Mouse (Mus musculus): ENCODE results near the gene Tmbim1.

Gene Tmbim1

DNA sequence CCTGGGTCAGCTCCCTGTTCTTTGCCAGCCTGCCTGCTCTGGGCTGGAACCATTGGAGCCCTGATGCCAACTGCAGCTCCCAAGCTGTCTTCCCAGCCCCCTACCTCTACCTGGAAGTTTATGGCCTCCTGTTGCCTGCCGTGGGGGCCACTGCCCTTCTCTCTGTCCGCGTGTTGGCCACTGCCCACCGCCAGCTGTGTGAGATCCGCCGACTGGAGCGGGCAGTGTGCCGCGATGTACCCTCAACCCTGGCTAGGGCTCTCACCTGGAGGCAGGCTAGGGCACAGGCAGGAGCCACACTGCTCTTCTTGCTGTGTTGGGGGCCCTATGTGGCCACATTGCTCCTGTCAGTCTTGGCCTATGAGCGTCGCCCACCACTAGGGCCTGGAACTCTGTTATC is 26.4 kb downstream of the Tmbim1 start:
- DNase-seq (ENCODE audit: low spot score in 2 of 2): no peak

DNA sequence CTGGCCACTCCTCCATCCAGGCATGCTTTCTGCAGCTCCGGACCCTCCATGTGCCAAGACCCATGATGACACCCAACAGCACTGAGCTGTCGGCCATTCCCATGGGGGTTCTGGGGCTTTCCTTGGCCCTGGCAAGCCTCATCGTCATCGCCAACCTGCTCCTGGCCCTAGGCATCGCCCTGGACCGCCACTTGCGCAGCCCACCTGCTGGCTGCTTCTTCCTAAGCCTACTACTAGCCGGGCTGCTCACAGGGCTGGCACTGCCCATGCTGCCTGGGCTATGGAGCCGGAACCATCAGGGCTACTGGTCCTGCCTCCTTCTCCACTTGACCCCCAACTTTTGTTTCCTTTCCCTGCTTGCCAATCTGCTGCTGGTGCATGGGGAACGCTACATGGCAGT is 26.9 kb downstream of the Tmbim1 start, which contains the start of gene Gpbar1:
Gene Gpbar1 (plus strand): TSS at position 13 of the 400 bp plus-strand sequence.
- no peak for DNase-seq (ENCODE audit: low spot score in 2 of 2)

DNA sequence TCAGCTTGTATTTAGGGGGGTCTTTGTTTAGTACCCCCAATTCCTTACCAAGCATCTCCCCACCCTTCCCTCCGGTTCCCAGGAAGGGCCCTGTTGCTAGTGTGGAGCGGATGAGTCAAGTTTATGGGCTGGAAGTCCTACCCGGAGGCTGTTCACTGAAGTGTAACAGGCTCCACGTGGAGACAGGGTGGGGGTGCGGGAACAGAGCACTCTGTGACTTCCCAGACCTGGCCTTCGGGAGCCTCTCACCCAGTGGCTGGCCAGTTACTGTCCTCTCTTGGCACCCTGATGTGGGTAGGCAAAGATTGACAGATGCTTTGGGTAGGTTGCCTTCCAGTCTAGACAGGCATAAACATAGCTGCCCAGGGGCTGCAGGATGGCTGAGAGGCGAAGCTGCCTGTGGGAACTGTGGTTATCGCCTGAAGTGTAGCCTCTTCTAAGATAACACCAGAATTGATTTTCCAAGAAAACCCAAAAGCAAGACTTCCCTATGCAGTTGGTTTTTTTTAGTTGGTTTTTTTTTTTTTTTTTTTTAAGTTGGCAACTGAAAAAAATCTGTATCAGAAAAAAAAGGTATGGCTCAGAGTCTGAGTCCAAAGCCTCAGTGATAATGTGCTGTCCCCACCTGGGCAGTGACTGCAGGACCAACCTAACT is 27.4 kb downstream of the Tmbim1 start:
- DNase-seq (ENCODE audit: low spot score in 2 of 2): no peak

DNA sequence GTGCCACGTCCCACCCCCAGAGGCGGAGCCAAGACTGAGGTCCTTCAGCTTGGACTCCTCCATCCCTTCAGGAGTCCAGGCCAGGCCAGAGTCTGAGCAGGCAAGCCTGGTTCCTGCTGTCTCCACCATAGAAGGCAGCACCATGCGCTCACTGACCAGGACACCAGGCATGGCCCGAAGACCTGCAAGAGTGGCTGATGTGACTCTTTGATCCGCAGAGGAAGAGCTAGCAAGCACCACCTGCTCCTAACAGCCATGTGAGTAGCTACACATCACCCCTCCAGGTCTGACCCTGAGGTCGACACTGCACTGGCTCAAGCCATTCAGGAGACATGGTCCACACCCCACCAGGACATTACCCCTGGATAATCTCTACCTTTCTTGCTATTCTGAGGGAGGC is 28.4 kb downstream of the Tmbim1 start:
- no peak for DNase-seq (ENCODE audit: low spot score in 2 of 2)

DNA sequence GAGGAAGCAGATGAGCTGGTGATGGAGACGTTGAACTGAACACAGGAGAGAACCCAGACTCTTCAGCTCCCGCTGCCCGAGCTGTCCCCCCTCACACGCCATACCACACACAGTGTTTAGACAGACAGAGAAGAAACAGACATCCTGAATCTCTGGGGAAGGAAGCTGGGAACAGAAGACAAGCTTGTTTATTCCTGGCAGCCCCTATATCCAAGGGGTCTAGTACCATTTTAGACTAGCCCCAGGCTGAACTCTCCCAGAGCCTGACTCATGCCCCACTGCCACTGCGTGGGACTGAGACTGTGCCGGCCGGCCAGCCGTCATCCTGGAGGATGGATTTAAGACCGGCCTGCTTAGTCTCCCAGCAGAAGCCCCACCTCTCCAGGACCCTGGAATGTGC is 30.4 kb downstream of the Tmbim1 start:
- no peak for DNase-seq (ENCODE audit: low spot score in 2 of 2)

DNA sequence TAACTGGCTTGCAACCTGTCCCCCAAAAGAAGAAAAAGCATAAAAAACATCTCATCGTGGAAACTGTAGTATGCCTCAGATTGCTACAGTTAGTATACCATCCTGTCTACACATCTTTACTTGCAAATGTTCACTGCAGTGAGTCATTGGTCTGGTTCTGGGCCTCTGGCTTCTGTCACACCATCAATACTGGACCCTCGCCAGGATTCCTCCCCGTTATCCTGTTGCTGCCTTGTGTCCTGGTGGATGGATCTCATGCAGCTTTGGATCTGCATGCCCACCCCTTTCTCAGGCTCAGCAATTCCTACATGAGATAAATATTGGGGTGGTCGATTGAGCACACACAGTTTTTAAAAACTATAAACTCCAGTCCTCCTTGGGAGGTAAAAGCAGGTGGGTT is 33.8 kb downstream of the Tmbim1 start:
- no peak for DNase-seq (ENCODE audit: low spot score in 2 of 2)

DNA sequence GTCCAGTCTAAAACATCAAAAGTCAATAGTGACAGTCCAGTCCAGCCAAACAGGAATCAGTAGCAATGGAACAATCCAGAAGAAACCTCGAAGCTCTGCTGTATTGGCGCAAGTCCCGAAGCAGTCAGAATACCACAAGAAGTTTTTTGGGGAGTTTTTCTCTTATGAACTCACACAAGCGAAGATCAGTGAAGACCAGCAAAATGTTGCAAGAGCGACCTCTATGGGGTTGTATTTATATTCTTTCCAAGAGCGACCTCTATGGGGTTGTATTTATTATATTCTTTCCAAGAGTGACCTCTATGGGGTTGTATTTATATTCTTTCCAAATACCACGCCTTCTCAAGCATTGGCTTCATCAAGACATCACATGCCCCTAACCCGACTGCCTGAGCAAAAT is 36.7 kb downstream of the Tmbim1 start:
- no peak for DNase-seq (ENCODE audit: low spot score in 2 of 2)

DNA sequence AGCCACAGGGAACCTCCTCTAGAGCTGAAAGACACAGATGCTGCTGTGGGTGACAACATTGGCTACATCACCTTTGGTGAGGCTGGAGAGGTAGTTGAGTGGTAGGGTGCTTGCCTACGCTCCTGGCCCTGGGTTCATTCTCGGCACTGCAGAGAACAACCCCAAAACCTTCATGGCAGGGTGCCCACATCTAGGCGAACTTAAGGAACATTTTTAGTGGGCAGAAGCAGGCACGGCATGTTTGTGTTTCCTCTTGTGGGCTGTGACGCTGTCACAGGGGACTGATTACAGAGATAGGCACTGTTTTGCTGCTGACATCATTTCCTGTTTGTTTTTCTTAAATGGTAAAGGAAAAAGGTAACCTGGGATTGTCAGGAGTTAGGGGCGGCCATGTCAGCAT is 42.9 kb downstream of the Tmbim1 start:
- no peak for DNase-seq (ENCODE audit: low spot score in 2 of 2)

DNA sequence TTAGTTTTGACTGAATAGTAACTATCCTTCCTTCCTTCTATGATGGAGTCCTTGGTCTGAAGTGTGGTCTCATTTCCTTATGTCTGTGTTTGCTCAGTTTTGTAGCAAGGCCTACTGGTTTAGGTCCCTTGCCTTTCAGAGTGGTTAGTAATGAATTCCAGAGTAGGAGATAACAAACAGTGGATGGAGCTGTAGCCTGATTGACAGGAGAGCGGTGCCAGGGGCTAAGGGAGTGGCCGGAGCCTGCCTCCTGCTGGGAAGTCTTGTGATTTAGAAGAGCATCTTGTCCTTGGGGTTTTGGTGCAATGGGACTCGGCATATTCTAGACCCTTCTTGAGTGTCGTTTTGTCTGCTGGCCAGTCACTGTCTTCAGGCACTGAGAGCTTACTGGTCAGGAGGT is 48.6 kb downstream of the Tmbim1 start:
- no peak for DNase-seq (ENCODE audit: low spot score in 2 of 2)

DNA sequence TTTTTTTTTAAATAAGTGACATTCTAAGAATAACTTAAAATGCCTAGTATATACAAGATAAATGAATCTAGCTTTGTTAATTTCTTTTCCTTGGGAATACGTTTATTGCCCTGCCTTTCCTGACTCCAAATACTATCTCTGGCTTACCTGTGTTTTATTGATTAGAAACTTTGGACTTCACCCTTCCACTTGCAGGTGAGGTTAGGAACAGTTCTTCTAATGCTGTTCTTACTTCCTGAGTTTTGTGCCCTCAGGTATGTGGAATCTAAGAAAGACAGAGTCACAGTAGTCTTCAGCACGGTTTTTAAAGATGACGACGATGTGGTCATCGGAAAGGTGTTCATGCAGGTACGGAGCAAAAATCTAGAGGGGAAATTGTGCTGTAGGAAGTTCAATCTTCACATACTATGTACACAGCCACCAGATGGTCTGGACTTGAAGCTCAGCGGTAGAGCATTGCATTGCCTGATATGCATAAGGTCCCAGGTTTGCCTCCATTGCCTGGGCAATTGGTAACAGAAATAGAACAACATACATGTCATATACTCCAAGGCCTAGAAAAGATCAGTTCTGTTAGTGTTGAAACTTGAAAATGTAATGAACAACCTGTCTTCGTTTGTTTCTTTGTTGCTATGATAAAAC is 49.6 kb downstream of the Tmbim1 start:
- no peak for DNase-seq (ENCODE audit: low spot score in 2 of 2)

DNA sequence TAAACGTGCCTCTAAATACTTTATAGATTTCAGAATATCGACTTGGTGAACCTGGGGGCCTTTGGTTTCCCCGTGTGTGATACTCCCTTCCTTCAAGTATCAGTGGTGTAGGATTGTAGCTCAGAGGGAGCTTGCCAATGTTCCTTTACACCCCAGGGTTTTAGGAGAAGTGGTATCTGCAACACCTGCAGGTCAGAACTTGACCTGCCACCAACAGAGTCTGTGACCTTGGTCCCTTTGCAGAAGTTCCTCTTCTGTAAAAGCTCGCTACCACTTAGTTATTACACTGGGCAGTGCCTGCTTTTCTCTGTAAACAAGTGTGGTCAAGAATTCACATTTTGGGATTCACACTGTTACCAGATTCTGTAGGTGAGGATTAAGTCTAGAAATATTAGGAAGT is 55.3 kb downstream of the Tmbim1 start:
- no peak for DNase-seq (ENCODE audit: low spot score in 2 of 2)

DNA sequence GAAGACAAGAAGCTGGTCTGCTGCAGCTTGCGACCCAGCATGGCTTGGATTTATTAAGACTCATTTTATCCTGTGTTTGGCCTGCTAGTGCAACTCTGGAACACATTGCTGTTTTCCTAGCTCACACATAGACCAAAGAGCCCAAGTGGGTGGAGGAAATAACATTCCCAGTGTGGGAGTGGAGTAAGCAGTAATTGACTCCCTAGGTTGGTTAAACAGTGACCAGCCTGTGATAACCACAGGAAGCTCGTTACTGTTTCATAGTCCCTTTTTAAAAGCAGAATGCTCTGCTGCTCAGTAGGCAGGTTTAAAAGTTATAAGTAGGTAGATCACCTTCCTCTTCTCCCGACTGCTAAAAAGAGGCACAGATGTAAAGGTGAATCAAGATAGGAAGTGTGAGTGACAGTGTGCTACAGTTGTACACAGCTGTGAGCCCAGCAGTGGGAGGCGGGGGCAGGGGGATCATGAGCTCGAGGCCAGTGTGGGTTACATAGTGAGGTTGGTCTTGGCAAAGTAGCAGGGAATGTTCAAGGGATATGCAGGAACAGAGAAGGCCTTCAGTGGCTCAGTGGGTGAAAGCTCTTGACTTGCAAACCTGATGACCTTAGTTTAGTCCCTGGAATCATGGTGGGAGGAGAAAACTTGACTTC is 56.0 kb downstream of the Tmbim1 start:
- no peak for DNase-seq (ENCODE audit: low spot score in 2 of 2)

DNA sequence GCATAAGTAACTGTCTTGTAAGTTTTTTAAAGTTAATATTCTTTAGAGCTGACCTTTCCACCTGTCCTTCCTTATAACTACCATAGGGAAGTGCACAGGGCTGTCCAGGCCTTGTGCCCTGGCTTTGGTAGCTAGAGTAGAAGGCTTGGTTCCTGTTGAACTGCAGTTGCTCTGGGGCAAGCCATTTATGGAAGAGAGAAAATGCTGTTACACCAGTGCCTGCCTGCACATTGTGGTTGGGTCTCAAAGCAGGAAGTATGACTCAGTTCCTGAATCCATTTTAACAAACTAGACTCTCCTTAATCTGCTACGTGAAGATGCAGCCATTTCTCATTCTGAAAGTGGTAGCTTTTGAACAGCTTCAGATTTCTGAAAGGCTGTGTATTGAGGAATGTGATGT is 56.6 kb downstream of the Tmbim1 start:
- DNase-seq (ENCODE audit: low spot score in 2 of 2): no peak

DNA sequence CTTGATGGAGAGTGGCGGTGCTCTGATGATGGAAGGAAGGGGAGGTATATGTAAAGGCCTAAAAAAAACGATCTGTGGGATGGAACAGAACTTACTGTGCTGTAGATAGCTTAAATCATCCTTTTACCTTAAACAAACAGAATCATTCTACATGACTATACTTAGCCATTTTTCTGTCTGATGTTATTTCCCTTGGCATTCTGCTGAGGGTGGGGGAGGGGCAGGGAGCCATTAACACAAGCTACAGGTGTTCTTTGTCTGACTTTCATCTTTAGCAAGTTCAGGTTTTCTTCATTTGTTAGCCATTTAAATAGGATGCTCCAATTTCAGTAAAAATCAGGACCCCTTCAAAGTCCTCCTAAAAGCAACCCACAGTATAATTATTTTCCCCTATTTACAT is 59.9 kb downstream of the Tmbim1 start:
- DNase-seq (ENCODE audit: low spot score in 2 of 2): no peak

DNA sequence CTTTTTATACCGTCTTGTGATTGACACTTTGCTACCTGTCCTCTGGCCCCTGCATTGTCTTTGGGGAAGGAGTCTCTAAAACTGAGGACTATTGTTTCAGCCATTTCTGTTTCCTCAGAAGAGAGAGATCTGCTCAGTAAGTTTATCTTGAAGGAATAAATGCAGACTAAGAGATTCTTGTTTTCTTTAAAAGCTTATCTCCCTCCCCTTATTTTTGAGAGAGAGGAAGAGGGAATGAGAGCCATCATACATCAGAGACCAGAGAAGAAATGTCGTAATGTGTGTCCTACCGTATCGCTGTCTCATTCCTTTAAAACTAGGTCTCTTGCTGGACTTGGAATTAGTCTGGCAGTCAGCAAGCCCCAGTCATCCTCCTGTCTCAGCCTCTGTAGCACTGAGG is 64.6 kb downstream of the Tmbim1 start:
- DNase-seq (ENCODE audit: low spot score in 2 of 2): no peak

DNA sequence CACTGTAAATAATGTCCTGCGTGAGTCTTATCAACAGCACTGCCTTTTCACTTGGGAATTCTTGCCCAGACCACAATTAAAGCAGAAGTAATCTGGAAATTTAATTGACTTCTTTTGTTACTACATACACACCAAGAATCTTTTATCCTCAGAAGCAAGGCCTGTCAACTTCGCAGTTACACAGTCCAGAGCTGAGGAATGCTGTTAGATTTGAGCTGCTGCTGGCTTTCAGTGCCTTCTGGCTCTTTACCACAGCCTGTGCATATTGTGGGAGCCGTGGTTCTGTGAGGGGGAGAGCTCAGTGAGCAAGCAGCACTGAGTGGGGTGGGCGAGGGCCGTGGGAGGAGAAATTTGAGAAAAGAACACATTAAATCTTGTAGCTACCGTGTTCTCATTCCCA is 65.1 kb downstream of the Tmbim1 start:
- DNase-seq (ENCODE audit: low spot score in 2 of 2): peak in 1 of 2 experiments; percentile 26

DNA sequence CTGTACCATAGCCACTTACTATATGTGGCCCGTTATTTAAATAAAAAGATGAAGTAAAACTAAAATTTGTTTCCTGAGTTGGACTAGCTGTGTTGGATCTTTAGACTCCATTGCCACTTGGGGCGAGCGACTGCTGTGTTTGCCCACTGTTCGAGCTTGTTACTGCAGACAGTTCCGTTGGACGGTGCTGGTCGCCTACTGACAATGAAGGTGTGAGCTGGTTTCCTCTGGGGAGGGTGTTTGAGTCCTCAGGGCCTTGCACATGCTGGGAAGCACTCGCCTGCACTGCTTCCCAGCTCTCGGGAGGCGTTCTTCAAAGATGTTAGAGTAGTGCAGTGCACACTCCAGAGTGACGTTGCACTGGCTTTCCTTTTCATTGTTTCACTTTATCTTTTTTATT is 65.8 kb downstream of the Tmbim1 start:
- no peak for DNase-seq (ENCODE audit: low spot score in 2 of 2)

DNA sequence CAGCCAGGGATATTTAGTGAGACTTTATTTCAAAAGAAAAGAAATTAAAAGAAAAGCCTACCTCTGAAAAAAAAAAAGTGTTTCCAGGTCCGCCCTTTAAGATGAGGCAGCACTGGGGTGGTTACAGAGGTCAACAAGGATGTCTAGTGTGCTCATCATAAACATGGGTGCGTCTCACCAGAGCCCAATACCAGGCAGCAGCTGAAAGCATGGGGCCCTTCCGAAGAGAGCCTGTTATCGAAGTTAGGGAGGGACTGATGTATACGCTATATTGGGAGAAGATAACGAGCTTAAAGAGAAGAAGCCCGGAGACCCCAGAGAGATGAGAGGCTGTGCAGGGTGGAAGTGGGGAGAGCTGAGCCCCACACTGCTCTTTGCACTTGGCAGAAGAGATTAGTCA is 66.3 kb downstream of the Tmbim1 start:
- DNase-seq (ENCODE audit: low spot score in 2 of 2): no peak

Data from urinary bladder, postnatal 4 days (tissue).